Comparison of ENCODE assay signal across 33 mouse cellular contexts in genomic region chr13:92557229-92557628, GRCm38 (mm10). TPM values are rescaled to one million over a fixed set of nuclear protein-coding genes. Genes with fewer than 3 reads are reported as not detected.
DNase-seq lines count a peak whose midpoint lies in the region; ATAC-seq lines count a peak whose summit lies in the region.
"Had no signal": no experiment of that assay in that cellular context is flagged by ENCODE, and none has a peak within 500 bp of the region (broad histone marks: within the 10 kb centered on the region; RNA-seq: fewer than 3 reads in every experiment).

No protein-coding gene starts in this region.

- no peak overlapping the region for H3K4me3 ChIP-seq in midbrain, embryonic 10.5 days
- H3K4me3 ChIP-seq in midbrain, embryonic 16.5 days (ENCODE audit: low read depth, low read length): no peak overlapping the region
- H3K4me3 ChIP-seq in neural tube, embryonic 12.5 days: no peak overlapping the region
- no peak overlapping the region for H3K4me3 ChIP-seq in neural tube, embryonic 15.5 days (replicated peaks)
- H3K4me3 ChIP-seq in embryonic facial prominence, embryonic 12.5 days: no peak overlapping the region
- H3K4me3 ChIP-seq: hindbrain, embryonic 12.5 days had no signal

- 57% methylated on average over 2 of the region's 2 CpGs for WGBS in midbrain, embryonic 10.5 days
- WGBS in midbrain, embryonic 16.5 days: 60% methylated on average over 2 of the region's 2 CpGs
- 55% methylated on average over 2 of the region's 2 CpGs for WGBS in neural tube, embryonic 12.5 days
- WGBS in neural tube, embryonic 15.5 days: 58% methylated on average over 2 of the region's 2 CpGs
- 52% methylated on average over 2 of the region's 2 CpGs for WGBS in embryonic facial prominence, embryonic 12.5 days

- H3K4me2 ChIP-seq in midbrain, embryonic 16.5 days (ENCODE audit: low read length): no peak overlapping the region
- H3K4me2 ChIP-seq in neural tube, embryonic 12.5 days (replicated peaks): no peak overlapping the region
- no peak overlapping the region for H3K4me2 ChIP-seq in neural tube, embryonic 15.5 days
- H3K4me2 ChIP-seq in embryonic facial prominence, embryonic 12.5 days (replicated peaks): no peak overlapping the region
- H3K4me2 ChIP-seq: hindbrain, embryonic 12.5 days had no signal

- ATAC-seq in midbrain, embryonic 16.5 days: no peak
- 0 out of 2 replicates have a peak, but pooled peaks have one; percentile 44 for ATAC-seq in neural tube, embryonic 12.5 days (ENCODE audit: low FRiP score, low read depth)
- no peak for ATAC-seq in neural tube, embryonic 15.5 days (ENCODE audit: low FRiP score)
- ATAC-seq in embryonic facial prominence, embryonic 12.5 days (ENCODE audit: insufficient number of reproducible peaks, insufficient read depth, low FRiP score, low TSS enrichment): no peak
- ATAC-seq: forebrain, postnatal 0 days had no signal

- H3K4me1 ChIP-seq in midbrain, embryonic 10.5 days: peaks cover 25% of the 10 kb centered on the region
- no peaks in the 10 kb centered on the region for H3K4me1 ChIP-seq in midbrain, embryonic 16.5 days (ENCODE audit: control insufficient read depth, insufficient read depth, low read length)
- peaks cover 5% of the 10 kb centered on the region; the same call in 1 of the 2 replicates for H3K4me1 ChIP-seq in neural tube, embryonic 12.5 days
- H3K4me1 ChIP-seq in neural tube, embryonic 15.5 days: no peaks in the 10 kb centered on the region
- H3K4me1 ChIP-seq in embryonic facial prominence, embryonic 12.5 days: peaks cover 8% of the 10 kb centered on the region; the same call in 1 of the 2 replicates

- no peaks in the 10 kb centered on the region for H3K27me3 ChIP-seq in midbrain, embryonic 10.5 days (ENCODE audit: low read depth, poor library complexity, severe bottlenecking)
- H3K27me3 ChIP-seq in midbrain, embryonic 16.5 days (ENCODE audit: control insufficient read depth, insufficient read depth, low read depth, low read length): no peaks in the 10 kb centered on the region
- no peaks in the 10 kb centered on the region for H3K27me3 ChIP-seq in neural tube, embryonic 12.5 days (replicated peaks)
- no peaks in the 10 kb centered on the region for H3K27me3 ChIP-seq in neural tube, embryonic 15.5 days (replicated peaks)
- no peaks in the 10 kb centered on the region for H3K27me3 ChIP-seq in embryonic facial prominence, embryonic 12.5 days
- H3K27me3 ChIP-seq: hindbrain, embryonic 12.5 days had no signal

- DNase-seq in embryo, embryonic 10.5 days (ENCODE audit: low spot score): peak; percentile 15
- no peak for DNase-seq in embryo, embryonic 10 days (ENCODE audit: low spot score)
- peak; percentile 38 for DNase-seq in midbrain, embryonic 10.5 days (ENCODE audit: low spot score)
- no peak for DNase-seq in cerebellum, postnatal 25 days
- DNase-seq: adrenal gland, adult 8-10 months; cerebellum, adult 2 months; cerebellum, postnatal 14 days; forebrain, postnatal 0 days; gastrocnemius, postnatal 14 days; heart, postnatal 14 days; kidney, adult 11 months; kidney, postnatal 14 days; layer of hippocampus, adult 9-11 months; liver; lung, adult 2 months; lung, postnatal 10 days; right cerebral cortex, adult 18-20 months; right cerebral cortex, postnatal 4 days; thymus, adult 18-20 months; thymus, postnatal 25 days had no signal

- peaks cover 5% of the 10 kb centered on the region; the same call in 1 of the 2 replicates for H3K9me3 ChIP-seq in midbrain, embryonic 10.5 days (replicated peaks)
- H3K9me3 ChIP-seq in midbrain, embryonic 16.5 days (replicated peaks; ENCODE audit: control insufficient read depth, low read length, poor library complexity, severe bottlenecking): no peaks in the 10 kb centered on the region
- H3K9me3 ChIP-seq in neural tube, embryonic 12.5 days: no peaks in the 10 kb centered on the region
- H3K9me3 ChIP-seq in neural tube, embryonic 15.5 days (replicated peaks): no peaks in the 10 kb centered on the region
- no peaks in the 10 kb centered on the region for H3K9me3 ChIP-seq in embryonic facial prominence, embryonic 12.5 days

- H3K27ac ChIP-seq in midbrain, embryonic 10.5 days (replicated peaks): peak overlapping the region; percentile 78
- no peak overlapping the region for H3K27ac ChIP-seq in midbrain, embryonic 16.5 days (ENCODE audit: low read length)
- H3K27ac ChIP-seq in neural tube, embryonic 12.5 days: no peak overlapping the region
- H3K27ac ChIP-seq in neural tube, embryonic 15.5 days (replicated peaks): no peak overlapping the region
- peak overlapping the region; percentile 50; the same call in 1 of the 2 replicates for H3K27ac ChIP-seq in embryonic facial prominence, embryonic 12.5 days
- H3K27ac ChIP-seq: hindbrain, embryonic 12.5 days; liver, embryonic 14.5 days; macrophage had no signal

- no peaks in the 10 kb centered on the region for H3K36me3 ChIP-seq in midbrain, embryonic 10.5 days
- no peaks in the 10 kb centered on the region for H3K36me3 ChIP-seq in midbrain, embryonic 16.5 days (ENCODE audit: control insufficient read depth, insufficient read depth, low read length)
- H3K36me3 ChIP-seq in neural tube, embryonic 12.5 days: no peaks in the 10 kb centered on the region
- no peaks in the 10 kb centered on the region for H3K36me3 ChIP-seq in neural tube, embryonic 15.5 days
- H3K36me3 ChIP-seq in embryonic facial prominence, embryonic 12.5 days: no peaks in the 10 kb centered on the region
- H3K36me3 ChIP-seq: hindbrain, embryonic 12.5 days had no signal

- no peak overlapping the region for H3K9ac ChIP-seq in midbrain, embryonic 16.5 days (ENCODE audit: low read depth, low read length)
- no peak overlapping the region for H3K9ac ChIP-seq in neural tube, embryonic 12.5 days
- H3K9ac ChIP-seq in neural tube, embryonic 15.5 days (replicated peaks): no peak overlapping the region
- no peak overlapping the region for H3K9ac ChIP-seq in embryonic facial prominence, embryonic 12.5 days
- H3K9ac ChIP-seq: forebrain, postnatal 0 days; hindbrain, embryonic 12.5 days; liver, embryonic 14.5 days had no signal

RNA-seq across cellular contexts. Expression of gene Spz1, which starts 18.7 kb away (rescaled TPM):
- polyA plus RNA-seq in midbrain, embryonic 10.5 days (2016; fragmentation: Nextera tagmentation; extraction: Ambion mirVana): not detected in 2 replicates
- polyA plus RNA-seq in midbrain, embryonic 16.5 days (2015; fragmentation: Nextera tagmentation; extraction: Ambion mirVana): not detected in 2 replicates
- not detected in 2 replicates for polyA plus RNA-seq in neural tube, embryonic 12.5 days (2016; fragmentation: Nextera tagmentation; extraction: Ambion mirVana)
- not detected in 2 replicates for polyA plus RNA-seq in neural tube, embryonic 15.5 days (2015; fragmentation: Nextera tagmentation; extraction: Ambion mirVana)
- polyA plus RNA-seq in embryonic facial prominence, embryonic 12.5 days (2016; fragmentation: Nextera tagmentation; extraction: Ambion mirVana): not detected in 2 replicates
- polyA plus RNA-seq: cerebellum, adult 2 months; forebrain, embryonic 11.5 days; forebrain, postnatal 0 days; heart, embryonic 14.5 days; hindbrain, embryonic 12.5 days; kidney, embryonic 14.5 days; limb, embryonic 11.5 days; liver, embryonic 14.5 days; lung, adult 2 months; macrophage; neural tube, embryonic 14.5 days; spleen, adult 2 months had no signal

RNA-seq across cellular contexts. Expression of gene Zfyve16, which starts 26.6 kb away (rescaled TPM):
- polyA plus RNA-seq in midbrain, embryonic 10.5 days (2016; fragmentation: Nextera tagmentation; extraction: Ambion mirVana): 9.5 and 12.3 TPM in 2 replicates
- 10.9 and 11.1 TPM in 2 replicates for polyA plus RNA-seq in midbrain, embryonic 16.5 days (2015; fragmentation: Nextera tagmentation; extraction: Ambion mirVana)
- 9.5 and 11.2 TPM in 2 replicates for polyA plus RNA-seq in neural tube, embryonic 12.5 days (2016; fragmentation: Nextera tagmentation; extraction: Ambion mirVana)
- 8.7 and 8.9 TPM in 2 replicates for polyA plus RNA-seq in neural tube, embryonic 15.5 days (2015; fragmentation: Nextera tagmentation; extraction: Ambion mirVana)
- 14.2 and 15.4 TPM in 2 replicates for polyA plus RNA-seq in embryonic facial prominence, embryonic 12.5 days (2016; fragmentation: Nextera tagmentation; extraction: Ambion mirVana)

RNA-seq across cellular contexts. Expression of gene Serinc5, which starts 53.7 kb away (rescaled TPM):
- 10.6 and 11.1 TPM in 2 replicates for polyA plus RNA-seq in midbrain, embryonic 10.5 days (2016; fragmentation: Nextera tagmentation; extraction: Ambion mirVana)
- 18.4 and 19.3 TPM in 2 replicates for polyA plus RNA-seq in midbrain, embryonic 16.5 days (2015; fragmentation: Nextera tagmentation; extraction: Ambion mirVana)
- 23.4 and 27.9 TPM in 2 replicates for polyA plus RNA-seq in neural tube, embryonic 12.5 days (2016; fragmentation: Nextera tagmentation; extraction: Ambion mirVana)
- 16.1 and 16.6 TPM in 2 replicates for polyA plus RNA-seq in neural tube, embryonic 15.5 days (2015; fragmentation: Nextera tagmentation; extraction: Ambion mirVana)
- 12.0 and 12.4 TPM in 2 replicates for polyA plus RNA-seq in embryonic facial prominence, embryonic 12.5 days (2016; fragmentation: Nextera tagmentation; extraction: Ambion mirVana)

Comparison
In these comparisons a context has a peak if more than half of its experiments do, and no peak if none do; other contexts are left out.
1. DNase-seq: peak in embryo, embryonic 10.5 days (single experiment) and midbrain, embryonic 10.5 days (single experiment); none in embryo, embryonic 10 days (single experiment) and cerebellum, postnatal 25 days (0 of 2).
2. H3K27ac ChIP-seq: peak in midbrain, embryonic 10.5 days (single experiment) and embryonic facial prominence, embryonic 12.5 days (single experiment); none in midbrain, embryonic 16.5 days (single experiment), neural tube, embryonic 12.5 days (single experiment) and neural tube, embryonic 15.5 days (single experiment).